Mouse (Mus musculus): Measurements from ENCODE around the gene Ms4a10. TPM values are rescaled to one million over a fixed set of nuclear protein-coding genes. Genes with fewer than 3 reads are reported as not detected.

Ms4a10 gene
- polyA plus RNA-seq, 1 experiment from 2014 or later, result not detected

- WGBS, result under 1% methylated on average over 30 of the region's 30 CpGs
Observed at GRCm38 (mm10) chr19:10949112-10949511, 25.4 kb downstream of the Ms4a10 start, which contains the start of gene Ccdc86. TSS of gene Ccdc86 (minus strand) at chr19:10949266.

GRCm38 (mm10) chr19:10948416-10948815 lies 26.1 kb downstream of the Ms4a10 start:
- Histone ChIP-seq H3K4me1 (ENCODE audit: control insufficient read depth, insufficient read depth, low read length) (peaks cover 39% of the 10 kb centered on the region), H3K27me3 (ENCODE audit: control insufficient read depth, insufficient read depth, low read length) (no peaks in the 10 kb centered on the region), H3K36me3 (ENCODE audit: control insufficient read depth, insufficient read depth) (peaks cover 12% of the 10 kb centered on the region), H3K27ac (ENCODE audit: low read length) (no peak overlapping the region), H3K9ac (ENCODE audit: low read length) (peak overlapping the region; percentile 84), H3K9me3 (replicated peaks; ENCODE audit: control insufficient read depth, low read length) (no peaks in the 10 kb centered on the region), H3K4me2 (ENCODE audit: low read depth, low read length) (peak overlapping the region; percentile 98), H3K4me3 (ENCODE audit: low read length) (peak overlapping the region; percentile 80)
- under 1% methylated on average over 20 of the region's 20 CpGs for WGBS
- ATAC-seq (replicated peaks; ENCODE audit: extremely low read depth, insufficient read depth, low FRiP score), result no peak

More at GRCm38 (mm10) chr19:10949112-10949511, 25.4 kb downstream of the Ms4a10 start, which contains the start of gene Ccdc86:
- Histone ChIP-seq H3K36me3 (ENCODE audit: control insufficient read depth, insufficient read depth) (peaks cover 8% of the 10 kb centered on the region), H3K4me3 (ENCODE audit: low read length) (peak within 1 kb of the TSS; percentile 80), H3K27me3 (ENCODE audit: control insufficient read depth, insufficient read depth, low read length) (no peaks in the 10 kb centered on the region), H3K4me2 (ENCODE audit: low read depth, low read length) (peak within 1 kb of the TSS; percentile 98), H3K27ac (ENCODE audit: low read length) (peak within 1 kb of the TSS; percentile 63; the same call in 1 of the 2 replicates), H3K9me3 (replicated peaks; ENCODE audit: control insufficient read depth, low read length) (no peaks in the 10 kb centered on the region), H3K9ac (ENCODE audit: low read length) (peak within 1 kb of the TSS; percentile 84), H3K4me1 (ENCODE audit: control insufficient read depth, insufficient read depth, low read length) (peaks cover 39% of the 10 kb centered on the region)
- peak; percentile 95 for ATAC-seq (replicated peaks; ENCODE audit: extremely low read depth, insufficient read depth, low FRiP score)

DNA sequence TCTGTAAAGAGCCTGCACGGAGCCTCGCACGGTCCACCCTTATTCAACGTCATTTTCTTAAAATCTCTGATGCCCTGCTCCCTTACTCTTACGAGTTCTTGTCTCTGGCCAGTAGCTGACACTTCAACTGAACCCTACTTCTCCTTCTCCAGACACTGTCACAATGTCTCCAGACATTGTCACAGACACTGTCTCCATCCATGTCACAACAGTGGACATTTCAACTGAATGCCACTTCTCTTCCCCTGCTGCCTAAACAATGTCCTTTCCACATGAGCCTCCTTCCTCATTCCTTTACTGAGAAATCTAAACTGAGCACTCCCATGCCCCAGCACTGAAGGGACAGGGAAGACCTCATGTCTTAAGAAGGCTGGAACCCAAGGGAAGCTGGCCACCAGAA lies 27.3 kb downstream of the Ms4a10 start:
- Histone ChIP-seq H3K27me3 (ENCODE audit: control insufficient read depth, insufficient read depth, low read length) (no peaks in the 10 kb centered on the region), H3K4me3 (ENCODE audit: low read length) (peak overlapping the region; percentile 80), H3K4me1 (ENCODE audit: control insufficient read depth, insufficient read depth, low read length) (peaks cover 32% of the 10 kb centered on the region), H3K9ac (ENCODE audit: low read length) (peak overlapping the region; percentile 84; the same call in 1 of the 2 replicates), H3K36me3 (ENCODE audit: control insufficient read depth, insufficient read depth) (peaks cover 23% of the 10 kb centered on the region), H3K4me2 (ENCODE audit: low read depth, low read length) (peak overlapping the region; percentile 98), H3K9me3 (replicated peaks; ENCODE audit: control insufficient read depth, low read length) (no peaks in the 10 kb centered on the region), H3K27ac (ENCODE audit: low read length) (no peak overlapping the region)
- no peak for ATAC-seq (replicated peaks; ENCODE audit: extremely low read depth, insufficient read depth, low FRiP score)
- WGBS, result 81% methylated on average over 5 of the region's 5 CpGs

- Histone ChIP-seq H3K9ac (ENCODE audit: low read length) (no peak overlapping the region), H3K36me3 (ENCODE audit: control insufficient read depth, insufficient read depth) (peaks cover 26% of the 10 kb centered on the region), H3K27me3 (ENCODE audit: control insufficient read depth, insufficient read depth, low read length) (no peaks in the 10 kb centered on the region), H3K9me3 (replicated peaks; ENCODE audit: control insufficient read depth, low read length) (no peaks in the 10 kb centered on the region), H3K4me2 (ENCODE audit: low read depth, low read length) (0 out of 2 replicates have a peak overlapping the region, but pooled peaks have one; percentile 4), H3K4me3 (ENCODE audit: low read length) (no peak overlapping the region), H3K27ac (ENCODE audit: low read length) (no peak overlapping the region), H3K4me1 (ENCODE audit: control insufficient read depth, insufficient read depth, low read length) (peaks cover 25% of the 10 kb centered on the region)
- ATAC-seq (replicated peaks; ENCODE audit: extremely low read depth, insufficient read depth, low FRiP score), result no peak
- WGBS, result 67% methylated on average over 3 of the region's 3 CpGs
Observed at GRCm38 (mm10) chr19:10946506-10946905, 28.0 kb downstream of the Ms4a10 start.

DNA sequence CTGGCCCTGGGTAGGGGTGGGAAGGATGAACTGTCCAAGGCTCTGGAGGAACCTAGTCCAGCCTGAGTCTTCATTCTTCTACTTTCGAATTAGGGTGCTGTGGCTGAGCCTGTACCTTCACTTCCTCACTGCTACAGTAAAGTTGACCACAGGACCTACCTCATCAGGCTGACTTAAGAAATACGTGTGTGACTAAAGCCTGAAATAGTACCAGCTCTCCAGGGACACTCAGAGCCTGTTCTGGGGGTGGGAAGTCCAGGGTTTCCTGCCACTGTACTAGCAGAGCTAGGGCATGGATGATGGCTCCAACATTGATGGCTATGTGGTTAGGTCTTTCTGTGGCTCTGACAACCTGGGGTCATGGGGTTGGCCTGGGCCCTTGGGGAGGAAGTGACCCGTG lies 30.5 kb downstream of the Ms4a10 start:
- Histone ChIP-seq H3K4me1 (ENCODE audit: control insufficient read depth, insufficient read depth, low read length) (peaks cover 30% of the 10 kb centered on the region), H3K36me3 (ENCODE audit: control insufficient read depth, insufficient read depth) (peaks cover 26% of the 10 kb centered on the region), H3K27ac (ENCODE audit: low read length) (no peak overlapping the region), H3K4me2 (ENCODE audit: low read depth, low read length) (no peak overlapping the region), H3K4me3 (ENCODE audit: low read length) (no peak overlapping the region), H3K9ac (ENCODE audit: low read length) (no peak overlapping the region), H3K9me3 (replicated peaks; ENCODE audit: control insufficient read depth, low read length) (no peaks in the 10 kb centered on the region), H3K27me3 (ENCODE audit: control insufficient read depth, insufficient read depth, low read length) (peaks cover 2% of the 10 kb centered on the region; the same call in 1 of the 2 replicates)
- WGBS, result 92% methylated on average over 3 of the region's 3 CpGs
- ATAC-seq (replicated peaks; ENCODE audit: extremely low read depth, insufficient read depth, low FRiP score), result no peak

DNA sequence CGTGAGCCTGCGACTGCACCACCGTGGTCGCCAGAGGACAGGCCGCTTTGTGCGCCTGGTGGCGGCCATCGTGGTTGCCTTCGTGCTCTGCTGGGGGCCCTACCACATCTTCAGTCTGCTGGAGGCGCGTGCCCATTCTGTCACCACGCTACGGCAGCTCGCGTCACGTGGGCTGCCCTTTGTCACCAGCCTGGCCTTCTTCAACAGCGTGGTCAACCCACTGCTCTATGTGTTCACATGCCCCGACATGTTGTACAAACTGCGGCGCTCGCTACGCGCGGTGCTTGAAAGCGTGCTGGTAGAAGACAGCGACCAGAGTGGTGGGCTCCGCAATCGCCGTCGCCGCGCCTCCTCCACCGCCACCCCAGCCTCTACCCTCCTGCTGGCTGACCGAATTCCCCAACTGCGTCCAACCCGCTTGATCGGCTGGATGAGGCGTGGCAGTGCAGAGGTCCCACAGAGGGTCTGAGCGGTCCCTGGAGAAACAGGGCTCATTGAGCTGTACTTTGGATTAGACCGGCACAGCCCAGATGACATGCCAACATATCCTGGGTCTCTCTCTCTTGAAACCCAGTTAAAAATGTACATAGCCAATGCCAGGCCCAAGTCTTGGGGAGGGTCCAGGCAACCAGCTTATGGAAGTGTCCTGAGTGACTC lies 33.5 kb downstream of the Ms4a10 start:
- peaks cover 2% of the 10 kb centered on the region; the same call in 1 of the 2 replicates for H3K27me3 ChIP-seq (ENCODE audit: control insufficient read depth, insufficient read depth, low read length)
- peak; percentile 54 for ATAC-seq (replicated peaks; ENCODE audit: extremely low read depth, insufficient read depth, low FRiP score)
- 8% methylated on average over 40 of the region's 40 CpGs for WGBS
- H3K27ac ChIP-seq (ENCODE audit: low read length), result no peak overlapping the region
- peaks cover 26% of the 10 kb centered on the region for H3K36me3 ChIP-seq (ENCODE audit: control insufficient read depth, insufficient read depth)
- H3K9ac ChIP-seq (ENCODE audit: low read length), result peak overlapping the region; percentile 68
- H3K4me2 ChIP-seq (ENCODE audit: low read depth, low read length), result peak overlapping the region; percentile 79
- H3K4me1 ChIP-seq (ENCODE audit: control insufficient read depth, insufficient read depth, low read length), result peaks cover 11% of the 10 kb centered on the region
- peaks cover 2% of the 10 kb centered on the region; the same call in 1 of the 2 replicates for H3K9me3 ChIP-seq (replicated peaks; ENCODE audit: control insufficient read depth, low read length)
- H3K4me3 ChIP-seq (ENCODE audit: low read length), result peak overlapping the region; percentile 36

GRCm38 (mm10) chr19:10940097-10940800 lies 34.2 kb downstream of the Ms4a10 start:
- 23% methylated on average over 37 of the region's 37 CpGs for WGBS
- H3K4me2 ChIP-seq (ENCODE audit: low read depth, low read length), result peak overlapping the region; percentile 79
- peak; percentile 63 for ATAC-seq (replicated peaks; ENCODE audit: extremely low read depth, insufficient read depth, low FRiP score)
- H3K27me3 ChIP-seq (ENCODE audit: control insufficient read depth, insufficient read depth, low read length), result peaks cover 2% of the 10 kb centered on the region; the same call in 1 of the 2 replicates
- peak overlapping the region; percentile 36 for H3K4me3 ChIP-seq (ENCODE audit: low read length)
- peaks cover 11% of the 10 kb centered on the region for H3K4me1 ChIP-seq (ENCODE audit: control insufficient read depth, insufficient read depth, low read length)
- H3K9me3 ChIP-seq (replicated peaks; ENCODE audit: control insufficient read depth, low read length), result peaks cover 4% of the 10 kb centered on the region; the same call in 1 of the 2 replicates
- H3K9ac ChIP-seq (ENCODE audit: low read length), result peak overlapping the region; percentile 68
- peaks cover 26% of the 10 kb centered on the region for H3K36me3 ChIP-seq (ENCODE audit: control insufficient read depth, insufficient read depth)
- H3K27ac ChIP-seq (ENCODE audit: low read length), result no peak overlapping the region

GRCm38 (mm10) chr19:10938771-10939170 lies 35.7 kb downstream of the Ms4a10 start:
- no peak overlapping the region for H3K27ac ChIP-seq (ENCODE audit: low read length)
- 26% methylated on average over 3 of the region's 3 CpGs for WGBS
- no peak for ATAC-seq (replicated peaks; ENCODE audit: extremely low read depth, insufficient read depth, low FRiP score)
- H3K4me2 ChIP-seq (ENCODE audit: low read depth, low read length), result no peak overlapping the region
- H3K9ac ChIP-seq (ENCODE audit: low read length), result no peak overlapping the region
- peaks cover 2% of the 10 kb centered on the region; the same call in 1 of the 2 replicates for H3K27me3 ChIP-seq (ENCODE audit: control insufficient read depth, insufficient read depth, low read length)
- peaks cover 15% of the 10 kb centered on the region for H3K36me3 ChIP-seq (ENCODE audit: control insufficient read depth, insufficient read depth)
- H3K4me3 ChIP-seq (ENCODE audit: low read length), result no peak overlapping the region
- H3K4me1 ChIP-seq (ENCODE audit: control insufficient read depth, insufficient read depth, low read length), result peaks cover 11% of the 10 kb centered on the region
- peaks cover 4% of the 10 kb centered on the region; the same call in 1 of the 2 replicates for H3K9me3 ChIP-seq (replicated peaks; ENCODE audit: control insufficient read depth, low read length)

All from heart, embryonic 16.5 days (tissue).